Mouse (Mus musculus): ENCODE data around the gene E2f2. TPM values are rescaled to one million over a fixed set of nuclear protein-coding genes. Genes with fewer than 3 reads are reported as not detected.

E2f2 gene
- polyA plus RNA-seq, 1 experiment from 2014 or later: 0.91 TPM

DNA sequence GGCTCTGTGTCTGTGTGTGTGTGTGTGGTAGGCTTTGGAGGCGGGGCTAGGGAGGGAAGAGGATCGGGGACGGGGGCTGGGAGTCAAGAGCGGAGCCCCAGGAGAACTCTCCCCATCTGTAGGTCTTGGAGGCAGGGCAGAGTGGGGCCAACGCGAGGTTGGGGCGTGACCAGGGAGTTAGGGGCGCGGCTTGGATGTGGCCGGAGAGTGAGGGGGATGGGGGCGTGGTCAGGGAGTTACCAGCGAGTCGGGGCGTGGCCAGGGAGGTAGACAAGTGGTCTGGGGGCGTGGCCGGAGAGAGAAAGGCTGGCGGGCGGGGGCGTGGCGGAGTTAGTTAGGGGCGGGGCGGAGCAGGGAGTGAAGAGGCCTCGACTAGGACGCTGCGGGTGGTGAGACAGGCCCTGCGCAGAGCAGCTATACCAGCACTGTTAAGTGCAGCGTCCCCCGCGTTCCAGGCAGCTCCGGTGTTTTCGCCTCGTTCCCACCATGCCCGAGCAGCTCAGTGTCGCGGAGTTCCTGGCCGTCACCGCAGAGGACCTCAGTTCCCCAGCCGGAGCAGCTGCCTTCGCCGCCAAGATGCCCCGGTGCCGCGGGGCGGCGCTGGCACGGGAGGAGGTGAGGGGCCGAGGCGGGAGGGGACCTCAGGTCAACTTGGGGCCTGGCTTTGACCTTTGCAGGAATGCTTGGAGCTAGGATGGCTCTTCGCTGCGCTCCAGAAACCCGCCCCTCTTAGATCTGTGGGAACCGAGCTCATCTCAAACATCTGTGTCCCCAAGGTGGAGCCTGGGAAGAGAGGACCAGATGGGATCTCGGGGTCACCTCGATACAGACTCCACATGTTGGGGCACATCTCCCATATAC is 34.1 kb downstream of the E2f2 start, which contains the start of gene Asap3:
Gene Asap3 (plus strand): TSS at position 333 of the 861 bp plus-strand sequence.
- Histone ChIP-seq H3K4me2 (replicated peaks; ENCODE audit: low read depth) (peak within 1 kb of the TSS; percentile 98), H3K36me3 (ENCODE audit: control insufficient read depth, insufficient read depth, low read length) (no peaks in the 10 kb centered on the region), H3K4me1 (replicated peaks; ENCODE audit: control insufficient read depth, insufficient read depth) (peaks cover 5% of the 10 kb centered on the region; the same call in 1 of the 2 replicates), H3K27ac (replicated peaks) (peak within 1 kb of the TSS; percentile 76), H3K9me3 (ENCODE audit: control insufficient read depth, low read length) (no peaks in the 10 kb centered on the region), H3K4me3 (ENCODE audit: low read depth, low read length) (peak within 1 kb of the TSS; percentile 64), H3K9ac (ENCODE audit: low read length) (peak within 1 kb of the TSS; percentile 76), H3K27me3 (ENCODE audit: control insufficient read depth, insufficient read depth, low read length) (no peaks in the 10 kb centered on the region)
- WGBS: under 1% methylated on average over 47 of the region's 54 CpGs
- DNase-seq (ENCODE audit: low spot score) (peak; percentile 97), ATAC-seq (ENCODE audit: low FRiP score, low TSS enrichment) (peak; percentile 86)
- TF ChIP-seq CTCF (IDR thresholded peaks at IDR 0.05; ENCODE audit: low read depth): peak; percentile 45; the same call in 1 of the 2 replicates
- TF ChIP-seq EP300 (optimal IDR thresholded peaks at IDR 0.05): no peak

DNA sequence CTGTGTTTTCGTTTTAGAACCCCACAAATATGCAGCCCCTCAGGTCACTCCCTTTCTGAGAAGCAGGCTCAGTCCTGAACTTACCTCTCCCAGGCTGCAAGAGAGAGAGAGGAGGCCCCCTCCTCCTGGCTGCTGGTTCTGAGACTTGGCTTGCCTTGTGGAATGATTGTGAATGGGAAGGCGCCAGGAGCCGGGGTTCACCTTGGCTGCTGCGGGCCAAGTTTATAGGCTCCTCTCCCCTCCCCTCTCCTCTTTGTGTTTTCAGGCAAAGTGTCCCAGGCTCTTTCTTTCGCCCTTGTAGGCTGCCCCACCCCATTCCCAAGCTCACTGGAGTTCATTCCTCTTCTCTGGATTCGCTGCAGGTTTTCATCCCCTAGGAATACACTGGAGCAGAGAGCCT is 34.7 kb downstream of the E2f2 start:
- Histone ChIP-seq H3K27me3 (ENCODE audit: control insufficient read depth, insufficient read depth, low read length) (no peaks in the 10 kb centered on the region), H3K4me3 (ENCODE audit: low read depth, low read length) (peak overlapping the region; percentile 64), H3K36me3 (ENCODE audit: control insufficient read depth, insufficient read depth, low read length) (no peaks in the 10 kb centered on the region), H3K4me1 (replicated peaks; ENCODE audit: control insufficient read depth, insufficient read depth) (peaks cover 5% of the 10 kb centered on the region; the same call in 1 of the 2 replicates), H3K9ac (ENCODE audit: low read length) (peak overlapping the region; percentile 76), H3K9me3 (ENCODE audit: control insufficient read depth, low read length) (no peaks in the 10 kb centered on the region), H3K27ac (replicated peaks) (peak overlapping the region; percentile 76; the same call in 1 of the 2 replicates), H3K4me2 (replicated peaks; ENCODE audit: low read depth) (peak overlapping the region; percentile 98)
- no peak for TF ChIP-seq EP300 (optimal IDR thresholded peaks at IDR 0.05)
- no peak for TF ChIP-seq CTCF (IDR thresholded peaks at IDR 0.05; ENCODE audit: low read depth)
- 6% methylated on average over 6 of the region's 6 CpGs for WGBS
- ATAC-seq (ENCODE audit: low FRiP score, low TSS enrichment): no peak
- peak; percentile 29 for DNase-seq (ENCODE audit: low spot score)

DNA sequence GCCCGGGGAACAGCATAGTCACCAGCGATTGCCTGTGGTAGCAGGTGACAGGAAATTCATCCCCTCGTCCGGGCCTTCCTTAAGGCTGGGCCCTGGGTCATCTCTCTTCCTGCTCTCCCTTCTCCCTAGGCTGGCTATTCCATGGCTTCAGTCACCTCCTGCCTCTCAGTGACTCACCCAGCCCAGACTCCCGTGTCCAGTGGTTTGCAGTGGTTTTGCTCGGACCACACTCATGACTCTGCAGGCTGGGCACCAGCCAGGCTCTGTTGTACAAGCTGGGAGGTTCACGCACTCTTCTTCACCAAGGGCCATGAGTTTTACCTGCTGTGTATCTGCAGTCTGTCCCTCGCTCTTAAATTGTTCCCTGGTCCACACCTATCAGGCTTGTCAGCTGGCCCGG is 38.7 kb downstream of the E2f2 start:
- H3K27ac ChIP-seq (replicated peaks): no peak overlapping the region
- no peak overlapping the region for H3K4me3 ChIP-seq (ENCODE audit: low read depth, low read length)
- 85% methylated on average over 9 of the region's 9 CpGs for WGBS
- H3K4me2 ChIP-seq (replicated peaks; ENCODE audit: low read depth): no peak overlapping the region
- ATAC-seq (ENCODE audit: low FRiP score, low TSS enrichment) (no peak), DNase-seq (ENCODE audit: low spot score) (no peak)
- H3K9me3 ChIP-seq (ENCODE audit: control insufficient read depth, low read length): no peaks in the 10 kb centered on the region
- H3K9ac ChIP-seq (ENCODE audit: low read length): no peak overlapping the region
- no peak for TF ChIP-seq EP300 (optimal IDR thresholded peaks at IDR 0.05)
- TF ChIP-seq CTCF (IDR thresholded peaks at IDR 0.05; ENCODE audit: low read depth): no peak
- H3K27me3 ChIP-seq (ENCODE audit: control insufficient read depth, insufficient read depth, low read length): no peaks in the 10 kb centered on the region
- H3K36me3 ChIP-seq (ENCODE audit: control insufficient read depth, insufficient read depth, low read length): no peaks in the 10 kb centered on the region
- H3K4me1 ChIP-seq (replicated peaks; ENCODE audit: control insufficient read depth, insufficient read depth): peaks cover 5% of the 10 kb centered on the region; the same call in 1 of the 2 replicates

GRCm38 (mm10) chr4:136213629-136214028 is 41.4 kb downstream of the E2f2 start:
- Histone ChIP-seq H3K9ac (ENCODE audit: low read length) (no peak overlapping the region), H3K4me1 (replicated peaks; ENCODE audit: control insufficient read depth, insufficient read depth) (peaks cover 6% of the 10 kb centered on the region), H3K27me3 (ENCODE audit: control insufficient read depth, insufficient read depth, low read length) (no peaks in the 10 kb centered on the region), H3K36me3 (ENCODE audit: control insufficient read depth, insufficient read depth, low read length) (no peaks in the 10 kb centered on the region), H3K4me3 (ENCODE audit: low read depth, low read length) (no peak overlapping the region), H3K4me2 (replicated peaks; ENCODE audit: low read depth) (no peak overlapping the region), H3K9me3 (ENCODE audit: control insufficient read depth, low read length) (no peaks in the 10 kb centered on the region), H3K27ac (replicated peaks) (no peak overlapping the region)
- ATAC-seq (ENCODE audit: low FRiP score, low TSS enrichment) (no peak), DNase-seq (ENCODE audit: low spot score) (peak; percentile 59)
- WGBS: 55% methylated on average over 7 of the region's 7 CpGs
- no peak for TF ChIP-seq CTCF (IDR thresholded peaks at IDR 0.05; ENCODE audit: low read depth)
- TF ChIP-seq EP300 (optimal IDR thresholded peaks at IDR 0.05): no peak

GRCm38 (mm10) chr4:136214828-136215227 is 42.6 kb downstream of the E2f2 start:
- ATAC-seq (ENCODE audit: low FRiP score, low TSS enrichment): no peak
- WGBS: 80% methylated on average over 8 of the region's 8 CpGs

GRCm38 (mm10) chr4:136215576-136215975 is 43.4 kb downstream of the E2f2 start:
- Histone ChIP-seq H3K4me1 (replicated peaks; ENCODE audit: control insufficient read depth, insufficient read depth) (peaks cover 13% of the 10 kb centered on the region), H3K4me2 (replicated peaks; ENCODE audit: low read depth) (no peak overlapping the region), H3K36me3 (ENCODE audit: control insufficient read depth, insufficient read depth, low read length) (no peaks in the 10 kb centered on the region), H3K27me3 (ENCODE audit: control insufficient read depth, insufficient read depth, low read length) (no peaks in the 10 kb centered on the region), H3K9ac (ENCODE audit: low read length) (no peak overlapping the region), H3K27ac (replicated peaks) (no peak overlapping the region), H3K9me3 (ENCODE audit: control insufficient read depth, low read length) (no peaks in the 10 kb centered on the region), H3K4me3 (ENCODE audit: low read depth, low read length) (no peak overlapping the region)
- ATAC-seq (ENCODE audit: low FRiP score, low TSS enrichment) (no peak), DNase-seq (ENCODE audit: low spot score) (no peak)
- WGBS: 80% methylated on average over 8 of the region's 8 CpGs
- TF ChIP-seq EP300 (optimal IDR thresholded peaks at IDR 0.05): no peak
- no peak for TF ChIP-seq CTCF (IDR thresholded peaks at IDR 0.05; ENCODE audit: low read depth)

More at GRCm38 (mm10) chr4:136214828-136215227, 42.6 kb downstream of the E2f2 start:
- H3K9me3 ChIP-seq (ENCODE audit: control insufficient read depth, low read length): no peaks in the 10 kb centered on the region
- TF ChIP-seq EP300 (optimal IDR thresholded peaks at IDR 0.05) (no peak), CTCF (IDR thresholded peaks at IDR 0.05; ENCODE audit: low read depth) (no peak)
- no peak overlapping the region for H3K4me3 ChIP-seq (ENCODE audit: low read depth, low read length)
- no peak overlapping the region for H3K4me2 ChIP-seq (replicated peaks; ENCODE audit: low read depth)
- H3K36me3 ChIP-seq (ENCODE audit: control insufficient read depth, insufficient read depth, low read length): no peaks in the 10 kb centered on the region
- no peak overlapping the region for H3K9ac ChIP-seq (ENCODE audit: low read length)
- H3K4me1 ChIP-seq (replicated peaks; ENCODE audit: control insufficient read depth, insufficient read depth): peaks cover 10% of the 10 kb centered on the region
- H3K27me3 ChIP-seq (ENCODE audit: control insufficient read depth, insufficient read depth, low read length): no peaks in the 10 kb centered on the region
- no peak for DNase-seq (ENCODE audit: low spot score)
- no peak overlapping the region for H3K27ac ChIP-seq (replicated peaks)
